Comparison of ENCODE assay signal across 17 mouse cellular contexts in genomic region chr16:86823496-86823895, GRCm38 (mm10).
"Had no signal": no experiment of that assay in that cellular context is flagged by ENCODE, and none has a peak within 500 bp of the region (broad histone marks: within the 10 kb centered on the region; RNA-seq: fewer than 3 reads in every experiment).

No protein-coding gene starts in this region.

- H3K9ac ChIP-seq: kidney, embryonic 15.5 days; limb, embryonic 13.5 days; liver, embryonic 12.5 days; liver, embryonic 15.5 days; midbrain, embryonic 12.5 days; midbrain, embryonic 15.5 days; neural tube, embryonic 12.5 days; neural tube, embryonic 15.5 days; stomach, embryonic 15.5 days had no signal

- H3K4me1 ChIP-seq: kidney, embryonic 15.5 days; limb, embryonic 10.5 days; liver, embryonic 12.5 days; liver, embryonic 15.5 days; midbrain, embryonic 12.5 days; midbrain, embryonic 15.5 days; neural tube, embryonic 12.5 days; neural tube, embryonic 15.5 days; stomach, embryonic 15.5 days had no signal

- H3K27me3 ChIP-seq: kidney, embryonic 15.5 days; limb, embryonic 13.5 days; liver, embryonic 12.5 days; liver, embryonic 15.5 days; midbrain, embryonic 12.5 days; midbrain, embryonic 15.5 days; neural tube, embryonic 12.5 days; neural tube, embryonic 15.5 days; stomach, embryonic 15.5 days had no signal

- H3K4me3 ChIP-seq: kidney, embryonic 15.5 days; limb, embryonic 10.5 days; limb, embryonic 13.5 days; liver, embryonic 12.5 days; liver, embryonic 15.5 days; midbrain, embryonic 12.5 days; midbrain, embryonic 15.5 days; neural tube, embryonic 12.5 days; neural tube, embryonic 15.5 days; stomach, embryonic 15.5 days had no signal

- H3K36me3 ChIP-seq: kidney, embryonic 15.5 days; limb, embryonic 10.5 days; limb, embryonic 13.5 days; liver, embryonic 12.5 days; liver, embryonic 15.5 days; midbrain, embryonic 12.5 days; midbrain, embryonic 15.5 days; neural tube, embryonic 12.5 days; neural tube, embryonic 15.5 days; stomach, embryonic 15.5 days had no signal

- H3K4me2 ChIP-seq: kidney, embryonic 15.5 days; limb, embryonic 13.5 days; liver, embryonic 12.5 days; liver, embryonic 15.5 days; midbrain, embryonic 12.5 days; midbrain, embryonic 15.5 days; neural tube, embryonic 12.5 days; neural tube, embryonic 15.5 days; stomach, embryonic 15.5 days had no signal

- H3K9me3 ChIP-seq: kidney, embryonic 15.5 days; limb, embryonic 10.5 days; limb, embryonic 13.5 days; liver, embryonic 12.5 days; liver, embryonic 15.5 days; midbrain, embryonic 12.5 days; midbrain, embryonic 15.5 days; neural tube, embryonic 12.5 days; neural tube, embryonic 15.5 days; stomach, embryonic 15.5 days had no signal

- ATAC-seq: liver, embryonic 12.5 days; midbrain, embryonic 15.5 days had no signal

- DNase-seq: kidney, adult 8-10 months; kidney, postnatal 10 days; kidney, postnatal 36 days; liver; lung, adult 18-20 months; thymus, postnatal 25 days had no signal

- H3K27ac ChIP-seq: kidney, embryonic 15.5 days; limb, embryonic 10.5 days; limb, embryonic 13.5 days; liver, embryonic 12.5 days; liver, embryonic 15.5 days; macrophage; midbrain, embryonic 12.5 days; midbrain, embryonic 15.5 days; neural tube, embryonic 12.5 days; neural tube, embryonic 15.5 days; stomach, embryonic 15.5 days had no signal
